Mouse (Mus musculus): Measurements from ENCODE around the gene Rad23a. TPM values are rescaled to one million over a fixed set of nuclear protein-coding genes. Genes with fewer than 3 reads are reported as not detected.

Rad23a gene
- total and polyA plus RNA-seq, 3 experiments: 62.6 to 155 TPM; not detected in 1

GRCm38 (mm10) chr8:84834002-84834865 lies 6.2 kb downstream of the Rad23a start (continued):
- no peak for TF ChIP-seq MEF2A (IDR thresholded peaks at IDR 0.05; ENCODE audit: extremely low read depth, insufficient replicate concordance, low read depth, low read length, poor library complexity, severe bottlenecking)
- TF ChIP-seq RCOR1 (IDR thresholded peaks at IDR 0.05; ENCODE audit: low read depth, low read length): no peak
- TF ChIP-seq MYC (IDR thresholded peaks at IDR 0.05; ENCODE audit: low read depth, low read length): no peak

- Histone ChIP-seq H3K27me3 (ENCODE audit: control insufficient read depth in 1 of 2, insufficient read depth in 2 of 2, low read length in 2 of 2) (no peaks in the 10 kb centered on the region), H3K4me1 (ENCODE audit: control insufficient read depth in 1 of 2, insufficient read depth in 2 of 2, low read length in 2 of 2) (peaks cover 2 to 11% of the 10 kb centered on the region in 2 experiments; a peak in 3 of 4 replicates), H3K27ac (ENCODE audit: control insufficient read depth, low read depth, low read length) (peak overlapping the region; percentile 88), H3K9ac (ENCODE audit: control insufficient read depth, low read depth, low read length, poor library complexity, severe bottlenecking) (peak overlapping the region; percentile 99), H3K4me3 (ENCODE audit: control insufficient read depth in 1 of 2, insufficient read depth in 1 of 2, low read depth in 2 of 2, low read length in 2 of 2) (peak overlapping the region; percentile 74 to 100), H3K36me3 (ENCODE audit: control insufficient read depth in 1 of 2, insufficient read depth in 2 of 2, low read length in 2 of 2) (peaks cover 2 to 17% of the 10 kb centered on the region in 2 experiments; a peak in 3 of 4 replicates), H3K9me3 (replicated peaks; ENCODE audit: insufficient read depth, low read length) (no peaks in the 10 kb centered on the region), H3K79me2 (ENCODE audit: control insufficient read depth, insufficient read depth, low read length, poor library complexity) (peaks cover 12% of the 10 kb centered on the region)
- TF ChIP-seq TBP (IDR thresholded peaks at IDR 0.05; ENCODE audit: low read depth, low read length) (no peak), ZMIZ1 (IDR thresholded peaks at IDR 0.05; ENCODE audit: low read depth, low read length) (0 out of 2 replicates have a peak, but pooled peaks have one; percentile 41), POLR2AphosphoS2 (IDR thresholded peaks at IDR 0.05; ENCODE audit: low read length) (peak; percentile 21; the same call in 1 of the 2 replicates), EP300 (IDR thresholded peaks at IDR 0.05; ENCODE audit: low read depth in 1 of 2, low read length in 2 of 2) (no peak), CTCF (IDR thresholded peaks at IDR 0.05 in 2 of 3, conservative IDR thresholded peaks at IDR 0.05 in 1 of 3; ENCODE audit: control insufficient read depth in 1 of 3, insufficient read depth in 1 of 3, low read depth in 2 of 3, low read length in 3 of 3, poor library complexity in 1 of 3, severe bottlenecking in 1 of 3) (peak in 1 of 3 experiments; percentile 12; a peak in 1 of 6 replicates)
- DNase-seq (ENCODE audit: low read depth, low spot score): no peak
Observed at GRCm38 (mm10) chr8:84832759-84833742, 7.4 kb downstream of the Rad23a start.

GRCm38 (mm10) chr8:84832034-84832717 lies 8.3 kb downstream of the Rad23a start:
- peak overlapping the region; percentile 99 for H3K9ac ChIP-seq (ENCODE audit: control insufficient read depth, low read depth, low read length, poor library complexity, severe bottlenecking)
- H3K79me2 ChIP-seq (ENCODE audit: control insufficient read depth, insufficient read depth, low read length, poor library complexity): peaks cover 12% of the 10 kb centered on the region
- peaks cover 2 to 10% of the 10 kb centered on the region in 2 experiments; a peak in 2 of 4 replicates for H3K4me1 ChIP-seq (ENCODE audit: control insufficient read depth in 1 of 2, insufficient read depth in 2 of 2, low read length in 2 of 2)
- H3K9me3 ChIP-seq (replicated peaks; ENCODE audit: insufficient read depth, low read length): no peaks in the 10 kb centered on the region
- peak; percentile 87 for DNase-seq (ENCODE audit: low read depth, low spot score)
- peaks cover 2 to 17% of the 10 kb centered on the region in 2 experiments; a peak in 3 of 4 replicates for H3K36me3 ChIP-seq (ENCODE audit: control insufficient read depth in 1 of 2, insufficient read depth in 2 of 2, low read length in 2 of 2)
- peak overlapping the region; percentile 74 to 100 for H3K4me3 ChIP-seq (ENCODE audit: control insufficient read depth in 1 of 2, insufficient read depth in 1 of 2, low read depth in 2 of 2, low read length in 2 of 2)
- no peaks in the 10 kb centered on the region for H3K27me3 ChIP-seq (ENCODE audit: control insufficient read depth in 1 of 2, insufficient read depth in 2 of 2, low read length in 2 of 2)
- H3K27ac ChIP-seq (ENCODE audit: control insufficient read depth, low read depth, low read length): peak overlapping the region; percentile 88
- TF ChIP-seq MYC (IDR thresholded peaks at IDR 0.05; ENCODE audit: low read depth, low read length): no peak; the same call in 1 of the 2 replicates
- no peak for TF ChIP-seq TAL1 (IDR thresholded peaks at IDR 0.05; ENCODE audit: low read length)
- no peak for TF ChIP-seq JUND (IDR thresholded peaks at IDR 0.05; ENCODE audit: low read depth, low read length)
- TF ChIP-seq POLR2AphosphoS2 (IDR thresholded peaks at IDR 0.05; ENCODE audit: low read length): peak; percentile 57; the same call in 1 of the 2 replicates
- TF ChIP-seq CTCF (IDR thresholded peaks at IDR 0.05 in 2 of 3, conservative IDR thresholded peaks at IDR 0.05 in 1 of 3; ENCODE audit: control insufficient read depth in 1 of 3, insufficient read depth in 1 of 3, low read depth in 2 of 3, low read length in 3 of 3, poor library complexity in 1 of 3, severe bottlenecking in 1 of 3): 0 out of 6 replicates have a peak, but pooled peaks of 1 of the 3 experiments have one; percentile 2
- TF ChIP-seq RCOR1 (IDR thresholded peaks at IDR 0.05; ENCODE audit: low read depth, low read length): no peak
- no peak for TF ChIP-seq MYB (IDR thresholded peaks at IDR 0.05; ENCODE audit: low read depth, low read length)
- TF ChIP-seq ZNF384 (IDR thresholded peaks at IDR 0.05; ENCODE audit: low read depth, low read length): no peak
- peak; percentile 76; the same call in 1 of the 2 replicates for TF ChIP-seq TBP (IDR thresholded peaks at IDR 0.05; ENCODE audit: low read depth, low read length)
- TF ChIP-seq POLR2A (IDR thresholded peaks at IDR 0.05; ENCODE audit: control insufficient read depth in 1 of 2, insufficient read depth in 1 of 2, low read depth in 1 of 2, low read length in 2 of 2, poor library complexity in 1 of 2): peak; percentile 80 to 81
- TF ChIP-seq HCFC1 (IDR thresholded peaks at IDR 0.05; ENCODE audit: low read depth, low read length): peak; percentile 84
- TF ChIP-seq MAFK (IDR thresholded peaks at IDR 0.05; ENCODE audit: borderline replicate concordance, low read depth, low read length): no peak
- TF ChIP-seq MAX (IDR thresholded peaks at IDR 0.05; ENCODE audit: low read length): peak; percentile 80
- TF ChIP-seq NELFE (IDR thresholded peaks at IDR 0.05; ENCODE audit: low read depth, low read length): peak; percentile 82
- TF ChIP-seq SMC3 (IDR thresholded peaks at IDR 0.05; ENCODE audit: low read depth, low read length): no peak
- TF ChIP-seq POLR2AphosphoS5 (IDR thresholded peaks at IDR 0.05; ENCODE audit: borderline replicate concordance, low read depth, low read length): no peak
- no peak for TF ChIP-seq BHLHE40 (IDR thresholded peaks at IDR 0.05; ENCODE audit: borderline replicate concordance, low read depth, low read length)
- TF ChIP-seq SIN3A (IDR thresholded peaks at IDR 0.05; ENCODE audit: low read length): peak; percentile 30
